Mouse (Mus musculus): ENCODE measurements around the gene Nck1. TPM values are rescaled to one million over a fixed set of nuclear protein-coding genes. Genes with fewer than 3 reads are reported as not detected.

Gene Nck1
- polyA plus RNA-seq, 1 experiment from 2014 or later = 87.8 TPM

DNA sequence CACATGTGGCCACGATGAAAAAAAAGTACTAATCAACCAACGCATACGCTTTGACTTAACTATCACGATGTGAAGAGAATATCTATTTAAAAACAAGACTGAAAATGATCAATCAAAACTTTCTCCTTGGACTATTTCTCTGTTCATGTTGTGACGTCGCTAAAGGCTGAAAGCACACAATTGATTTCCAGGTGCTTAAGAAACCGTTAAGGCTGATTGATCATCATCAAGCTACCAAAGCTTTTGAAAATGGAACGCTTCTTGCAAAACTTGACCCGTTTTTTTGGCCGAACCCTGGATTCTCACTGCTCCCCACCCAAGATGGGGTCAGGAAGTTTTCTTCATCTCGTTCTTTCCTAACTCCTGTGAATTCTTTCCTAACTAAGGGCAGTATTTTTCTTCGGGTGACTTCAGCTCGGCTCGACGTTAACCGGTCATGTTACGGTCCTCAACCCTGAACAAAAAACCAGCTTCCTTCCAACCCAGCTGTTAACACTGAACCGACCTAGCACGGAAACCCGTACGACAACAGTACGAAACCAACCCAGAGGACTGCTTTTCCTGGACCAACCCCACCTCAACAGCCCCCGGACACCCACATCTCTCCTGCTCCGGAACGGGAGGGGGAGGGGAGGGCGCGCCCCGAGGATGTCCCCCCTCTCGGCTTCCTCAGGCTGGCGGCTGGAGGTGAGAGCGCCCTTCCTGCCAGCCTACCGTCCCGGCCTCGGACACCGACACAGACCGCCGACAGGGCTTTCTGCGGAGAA is 803 bp downstream of the Nck1 start:
- H3K27ac ChIP-seq (ENCODE audit: low read length) = peak overlapping the region; percentile 86
- ATAC-seq (ENCODE audit: low read depth) = peak; percentile 51; the same call in 1 of the 2 replicates
- under 1% methylated on average over 38 of the region's 38 CpGs for WGBS

DNA sequence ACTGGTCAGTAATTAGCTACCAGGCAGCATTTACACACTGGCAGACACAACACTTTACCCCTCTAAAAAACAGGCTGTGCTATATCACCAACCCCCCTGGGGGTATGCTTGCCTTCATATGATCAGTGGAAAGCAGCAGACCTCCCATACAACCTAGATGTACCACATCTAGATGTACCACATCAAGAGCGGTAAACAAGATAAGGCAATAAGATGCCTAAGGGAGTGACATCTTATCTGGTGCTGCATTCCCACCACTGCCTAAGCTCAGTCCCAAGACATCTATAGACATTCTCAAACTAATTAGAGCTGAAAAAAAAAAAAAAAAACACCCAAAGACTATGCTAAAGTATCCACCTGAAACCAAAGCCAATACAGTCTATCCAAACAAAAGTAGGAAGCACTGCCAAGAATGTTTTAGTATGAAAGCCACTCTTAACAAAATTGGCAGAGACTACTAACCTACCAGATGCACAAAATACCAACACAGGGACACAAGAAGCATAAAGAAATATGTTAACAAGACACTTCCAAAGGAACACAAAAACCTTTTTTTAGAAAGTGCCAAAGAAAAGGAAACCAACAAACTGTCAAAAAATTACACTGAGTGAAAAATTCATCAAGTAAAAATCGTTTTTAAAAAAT is 10.2 kb downstream of the Nck1 start:
- H3K4me3 ChIP-seq (ENCODE audit: low read length) = no peak overlapping the region
- H3K27me3 ChIP-seq (ENCODE audit: control insufficient read depth, insufficient read depth, low read depth, low read length) = no peaks in the 10 kb centered on the region
- no peak overlapping the region for H3K9ac ChIP-seq (ENCODE audit: low read length)
- H3K27ac ChIP-seq (ENCODE audit: low read length) = no peak overlapping the region
- H3K4me1 ChIP-seq (replicated peaks; ENCODE audit: control insufficient read depth, insufficient read depth, low read length) = peaks cover 14% of the 10 kb centered on the region
- H3K4me2 ChIP-seq (ENCODE audit: low read depth, low read length) = no peak overlapping the region
- WGBS = 70% methylated on average over 2 of the region's 2 CpGs
- H3K9me3 ChIP-seq (ENCODE audit: control insufficient read depth, low read length) = no peaks in the 10 kb centered on the region
- ATAC-seq (ENCODE audit: low read depth) = no peak
- no peaks in the 10 kb centered on the region for H3K36me3 ChIP-seq (ENCODE audit: control insufficient read depth, insufficient read depth, low read length)

More for the DNA sequence above, 803 bp downstream of the Nck1 start:
- H3K9me3 ChIP-seq (ENCODE audit: control insufficient read depth, low read length) = peaks cover 9% of the 10 kb centered on the region
- H3K36me3 ChIP-seq (ENCODE audit: control insufficient read depth, insufficient read depth, low read length) = peaks cover 7% of the 10 kb centered on the region
- H3K9ac ChIP-seq (ENCODE audit: low read length) = peak overlapping the region; percentile 96
- H3K4me2 ChIP-seq (ENCODE audit: low read depth, low read length) = peak overlapping the region; percentile 88
- H3K4me3 ChIP-seq (ENCODE audit: low read length) = peak overlapping the region; percentile 92
- no peaks in the 10 kb centered on the region for H3K27me3 ChIP-seq (ENCODE audit: control insufficient read depth, insufficient read depth, low read depth, low read length)
- H3K4me1 ChIP-seq (replicated peaks; ENCODE audit: control insufficient read depth, insufficient read depth, low read length) = peaks cover 11% of the 10 kb centered on the region

DNA sequence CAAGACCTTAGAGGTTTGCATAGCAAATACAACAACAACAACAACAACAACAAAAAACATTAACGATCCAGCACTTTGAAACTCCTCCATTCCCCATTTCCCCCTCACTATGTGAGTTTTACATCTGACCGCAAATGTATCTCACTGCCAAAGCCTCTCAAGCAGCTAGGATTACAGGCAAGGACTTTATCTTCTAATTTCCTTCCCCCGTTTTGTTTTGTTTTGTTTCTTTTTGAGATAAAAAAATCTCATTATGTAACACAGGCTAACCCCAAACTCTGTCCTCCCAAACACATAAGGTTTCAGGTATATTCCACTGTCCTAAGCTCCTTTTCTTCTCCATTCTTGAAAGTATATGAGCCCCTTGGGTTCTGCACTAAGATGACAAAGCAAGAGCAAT is 11.2 kb downstream of the Nck1 start:
- no peak for ATAC-seq (ENCODE audit: low read depth)
- Histone ChIP-seq H3K4me2 (ENCODE audit: low read depth, low read length) (no peak overlapping the region), H3K27me3 (ENCODE audit: control insufficient read depth, insufficient read depth, low read depth, low read length) (no peaks in the 10 kb centered on the region), H3K27ac (ENCODE audit: low read length) (no peak overlapping the region), H3K4me1 (replicated peaks; ENCODE audit: control insufficient read depth, insufficient read depth, low read length) (peaks cover 14% of the 10 kb centered on the region), H3K4me3 (ENCODE audit: low read length) (no peak overlapping the region), H3K9ac (ENCODE audit: low read length) (no peak overlapping the region), H3K9me3 (ENCODE audit: control insufficient read depth, low read length) (no peaks in the 10 kb centered on the region), H3K36me3 (ENCODE audit: control insufficient read depth, insufficient read depth, low read length) (no peaks in the 10 kb centered on the region)
- 78% methylated on average over 3 of the region's 3 CpGs for WGBS

DNA sequence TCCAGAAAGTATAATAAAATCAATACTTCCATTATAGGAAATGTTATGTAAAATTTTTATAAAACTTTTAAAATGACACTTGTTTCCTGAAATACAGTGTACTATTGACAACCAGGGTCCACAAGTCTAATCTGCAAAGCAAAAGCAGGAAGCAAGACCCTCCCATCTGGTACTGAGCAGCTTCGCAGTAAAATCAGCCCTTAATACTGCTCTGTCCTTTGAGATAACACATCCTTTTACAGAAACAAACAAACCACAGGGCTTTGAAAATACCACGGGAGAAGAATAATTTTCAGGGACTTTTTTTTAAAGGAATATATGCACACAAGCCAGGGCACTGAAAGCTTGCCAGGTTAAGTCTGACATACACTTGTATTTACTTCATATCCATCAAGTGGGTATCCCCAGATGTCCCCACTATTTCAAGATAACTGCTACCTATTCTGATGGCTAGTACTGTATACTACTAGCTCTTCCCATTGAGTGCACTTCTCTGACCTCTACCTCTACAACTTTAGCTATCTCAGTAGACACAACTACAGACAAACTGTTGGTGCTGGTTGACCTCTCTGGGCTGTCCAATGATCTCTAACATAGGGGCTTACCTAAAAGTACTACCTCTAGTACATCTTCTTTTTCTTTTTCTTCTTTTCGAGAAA is 13.0 kb downstream of the Nck1 start:
- Histone ChIP-seq H3K27me3 (ENCODE audit: control insufficient read depth, insufficient read depth, low read depth, low read length) (no peaks in the 10 kb centered on the region), H3K27ac (ENCODE audit: low read length) (no peak overlapping the region), H3K4me1 (replicated peaks; ENCODE audit: control insufficient read depth, insufficient read depth, low read length) (peaks cover 14% of the 10 kb centered on the region), H3K36me3 (ENCODE audit: control insufficient read depth, insufficient read depth, low read length) (no peaks in the 10 kb centered on the region), H3K9ac (ENCODE audit: low read length) (no peak overlapping the region), H3K9me3 (ENCODE audit: control insufficient read depth, low read length) (no peaks in the 10 kb centered on the region; the same call in 1 of the 2 replicates), H3K4me3 (ENCODE audit: low read length) (no peak overlapping the region), H3K4me2 (ENCODE audit: low read depth, low read length) (no peak overlapping the region)
- no peak for ATAC-seq (ENCODE audit: low read depth)
- WGBS = 57% methylated on average over 3 of the region's 3 CpGs

DNA sequence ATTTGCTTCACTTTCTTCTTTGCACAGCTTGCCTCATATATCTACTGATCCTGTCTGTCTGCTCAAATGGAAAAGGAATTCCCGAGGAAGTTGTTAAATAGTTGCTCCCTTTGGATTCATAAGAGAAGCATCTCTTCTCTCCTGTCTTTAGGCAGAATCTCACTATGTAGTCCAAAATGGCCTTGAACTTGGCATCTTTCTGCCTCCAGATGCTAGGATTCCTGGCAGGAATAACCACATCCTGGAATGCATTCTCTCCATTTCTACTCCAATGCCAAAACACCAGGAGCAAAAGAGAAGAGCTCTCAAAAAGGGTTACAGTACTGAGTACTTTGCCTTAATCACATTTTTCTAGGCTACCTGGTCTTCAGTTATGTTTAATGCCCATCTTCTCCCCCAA is 14.6 kb downstream of the Nck1 start:
- Histone ChIP-seq H3K4me3 (ENCODE audit: low read length) (no peak overlapping the region), H3K4me2 (ENCODE audit: low read depth, low read length) (no peak overlapping the region), H3K27ac (ENCODE audit: low read length) (no peak overlapping the region), H3K9me3 (ENCODE audit: control insufficient read depth, low read length) (no peaks in the 10 kb centered on the region; the same call in 1 of the 2 replicates), H3K36me3 (ENCODE audit: control insufficient read depth, insufficient read depth, low read length) (no peaks in the 10 kb centered on the region), H3K9ac (ENCODE audit: low read length) (no peak overlapping the region), H3K27me3 (ENCODE audit: control insufficient read depth, insufficient read depth, low read depth, low read length) (no peaks in the 10 kb centered on the region), H3K4me1 (replicated peaks; ENCODE audit: control insufficient read depth, insufficient read depth, low read length) (peaks cover 12% of the 10 kb centered on the region)
- 66% methylated on average over 1 of the region's 1 CpGs for WGBS
- no peak for ATAC-seq (ENCODE audit: low read depth)

DNA sequence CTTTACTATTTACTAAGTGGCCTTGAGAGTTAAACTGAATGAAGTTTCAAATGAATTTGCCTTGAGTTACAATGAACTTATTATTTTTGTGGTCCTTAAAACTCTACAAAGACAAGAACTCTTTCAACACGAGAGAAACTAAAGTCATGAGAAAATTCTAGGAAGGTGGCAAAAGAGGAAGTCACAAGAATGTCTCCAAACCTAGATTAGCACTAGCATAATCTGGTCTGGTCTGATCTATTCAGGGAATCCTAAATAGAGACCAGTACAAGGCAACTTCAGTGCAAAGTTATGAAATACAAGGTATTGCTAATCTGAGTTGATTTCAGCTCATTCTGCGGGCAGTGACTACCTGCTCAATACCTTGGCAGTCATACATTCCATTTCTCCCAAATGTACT is 20.7 kb downstream of the Nck1 start:
- Histone ChIP-seq H3K9me3 (ENCODE audit: control insufficient read depth, low read length) (no peaks in the 10 kb centered on the region; the same call in 1 of the 2 replicates), H3K27me3 (ENCODE audit: control insufficient read depth, insufficient read depth, low read depth, low read length) (no peaks in the 10 kb centered on the region), H3K4me2 (ENCODE audit: low read depth, low read length) (no peak overlapping the region), H3K4me3 (ENCODE audit: low read length) (no peak overlapping the region), H3K4me1 (replicated peaks; ENCODE audit: control insufficient read depth, insufficient read depth, low read length) (no peaks in the 10 kb centered on the region), H3K36me3 (ENCODE audit: control insufficient read depth, insufficient read depth, low read length) (no peaks in the 10 kb centered on the region), H3K9ac (ENCODE audit: low read length) (no peak overlapping the region), H3K27ac (ENCODE audit: low read length) (no peak overlapping the region)
- no peak for ATAC-seq (ENCODE audit: low read depth)
- 70% methylated on average over 2 of the region's 2 CpGs for WGBS

DNA sequence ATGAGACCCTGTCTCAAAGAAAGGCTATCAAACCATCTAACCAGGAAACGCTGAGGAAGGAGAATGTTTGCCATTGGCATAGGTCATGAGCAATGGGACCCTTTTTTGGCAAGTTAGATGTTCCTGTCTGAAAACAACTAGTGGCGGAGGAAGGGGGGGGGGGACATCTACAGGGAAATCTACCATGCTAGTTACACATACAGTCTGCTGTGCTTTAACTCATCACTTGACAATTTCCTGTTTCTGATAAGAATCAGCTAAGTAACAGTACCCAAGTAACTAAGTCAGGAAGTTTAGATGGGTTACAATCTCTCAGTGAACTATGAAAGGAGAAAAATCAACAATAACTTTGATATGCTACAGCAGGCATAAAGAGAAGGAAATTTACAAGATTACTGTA is 23.9 kb downstream of the Nck1 start:
- Histone ChIP-seq H3K9me3 (ENCODE audit: control insufficient read depth, low read length) (no peaks in the 10 kb centered on the region), H3K9ac (ENCODE audit: low read length) (no peak overlapping the region), H3K27ac (ENCODE audit: low read length) (no peak overlapping the region), H3K4me1 (replicated peaks; ENCODE audit: control insufficient read depth, insufficient read depth, low read length) (no peaks in the 10 kb centered on the region), H3K36me3 (ENCODE audit: control insufficient read depth, insufficient read depth, low read length) (no peaks in the 10 kb centered on the region), H3K27me3 (ENCODE audit: control insufficient read depth, insufficient read depth, low read depth, low read length) (no peaks in the 10 kb centered on the region), H3K4me3 (ENCODE audit: low read length) (no peak overlapping the region), H3K4me2 (ENCODE audit: low read depth, low read length) (no peak overlapping the region)
- 54% methylated on average over 2 of the region's 2 CpGs for WGBS
- ATAC-seq (ENCODE audit: low read depth) = no peak

DNA sequence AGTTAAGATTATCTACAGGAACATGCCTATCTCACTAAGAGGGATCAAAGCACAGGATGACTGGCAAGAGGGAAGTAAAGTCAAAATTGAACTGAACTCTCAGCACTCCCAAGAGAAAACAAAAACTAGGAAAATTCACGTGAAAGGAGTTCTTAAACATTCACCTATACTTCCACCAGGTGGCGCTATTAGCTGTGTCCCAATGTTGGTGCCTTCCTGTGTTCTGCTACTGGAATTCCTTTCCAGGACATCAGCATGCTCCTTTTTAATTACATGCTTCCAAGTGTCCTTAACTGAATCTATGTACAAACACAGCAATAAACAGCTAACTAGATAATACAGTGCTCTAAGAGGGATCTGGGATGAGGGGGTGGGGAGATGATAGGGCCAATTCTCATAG is 25.3 kb downstream of the Nck1 start:
- peak; percentile 28; the same call in 1 of the 2 replicates for ATAC-seq (ENCODE audit: low read depth)
- 7% methylated on average over 2 of the region's 2 CpGs for WGBS
- Histone ChIP-seq H3K27me3 (ENCODE audit: control insufficient read depth, insufficient read depth, low read depth, low read length) (no peaks in the 10 kb centered on the region), H3K9me3 (ENCODE audit: control insufficient read depth, low read length) (no peaks in the 10 kb centered on the region), H3K4me1 (replicated peaks; ENCODE audit: control insufficient read depth, insufficient read depth, low read length) (no peaks in the 10 kb centered on the region), H3K27ac (ENCODE audit: low read length) (no peak overlapping the region), H3K4me3 (ENCODE audit: low read length) (no peak overlapping the region), H3K4me2 (ENCODE audit: low read depth, low read length) (no peak overlapping the region), H3K36me3 (ENCODE audit: control insufficient read depth, insufficient read depth, low read length) (no peaks in the 10 kb centered on the region), H3K9ac (ENCODE audit: low read length) (no peak overlapping the region)

DNA sequence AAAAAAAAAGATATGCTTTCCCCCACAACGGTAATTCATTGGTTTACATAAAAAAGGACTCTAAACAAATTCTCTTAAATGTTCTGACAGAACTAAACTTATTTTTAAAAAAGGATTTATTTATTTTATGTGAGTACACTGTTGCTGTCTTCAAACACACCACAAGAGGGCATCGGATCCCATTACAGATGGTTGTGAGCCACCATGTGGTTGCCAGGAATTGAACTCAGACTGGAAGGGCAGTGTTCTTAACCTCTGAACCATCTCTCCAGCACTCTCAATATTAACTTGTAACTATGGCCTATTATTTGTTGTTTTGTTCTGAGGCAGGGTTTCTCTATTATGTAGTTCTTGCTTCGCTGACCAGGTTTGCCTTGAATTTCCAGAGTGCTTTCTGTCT is 25.9 kb downstream of the Nck1 start:
- 90% methylated on average over 3 of the region's 3 CpGs for WGBS
- H3K9me3 ChIP-seq (ENCODE audit: control insufficient read depth, low read length) = no peaks in the 10 kb centered on the region

More for the DNA sequence above, 25.9 kb downstream of the Nck1 start:
- no peak overlapping the region for H3K4me3 ChIP-seq (ENCODE audit: low read length)
- no peak for ATAC-seq (ENCODE audit: low read depth)
- no peaks in the 10 kb centered on the region for H3K27me3 ChIP-seq (ENCODE audit: control insufficient read depth, insufficient read depth, low read depth, low read length)
- H3K9ac ChIP-seq (ENCODE audit: low read length) = no peak overlapping the region
- H3K27ac ChIP-seq (ENCODE audit: low read length) = no peak overlapping the region
- H3K4me2 ChIP-seq (ENCODE audit: low read depth, low read length) = no peak overlapping the region
- no peaks in the 10 kb centered on the region for H3K36me3 ChIP-seq (ENCODE audit: control insufficient read depth, insufficient read depth, low read length)
- H3K4me1 ChIP-seq (replicated peaks; ENCODE audit: control insufficient read depth, insufficient read depth, low read length) = no peaks in the 10 kb centered on the region
